Mouse (Mus musculus) bone marrow, adult 2 months (tissue): ENCODE measurements at regions not wholly inside any gene's neighbourhood (a gene's known extent, or its start where the extent isn't known, plus 50 kb on each side); places are given as distances from the start of the nearest gene placed in this dataset.

ENCODE experiments used
- H3K27ac ChIP-seq: fragments of 200-500 bp; 2 replicates; pipeline ENCODE4 v1.5.1; 2012; ENCODE audit warnings: low read depth, mild to moderate bottlenecking, control low read depth, inconsistent platforms, low read length; ENCODE audit not compliant: control insufficient read depth, poor library complexity, insufficient read depth
- H3K4me1 ChIP-seq: fragments of 200-500 bp; 2 replicates; pipeline ENCODE4 v1.6.1; 2011; ENCODE audit warnings: low read length; ENCODE audit not compliant: control insufficient read depth, insufficient read depth
- H3K4me3 ChIP-seq: fragments of 200-500 bp; replicated peaks from 2 replicates; pipeline ENCODE3; 2011; ENCODE audit warnings: mild to moderate bottlenecking, low read depth, low read length, control low read depth; ENCODE audit not compliant: control insufficient read depth
- CTCF ChIP-seq: fragments of 200-500 bp; IDR thresholded peaks from 2 replicates; pipeline ENCODE4 v1.5.1; 2011; ENCODE audit warnings: low read length, control low read depth; ENCODE audit not compliant: control insufficient read depth, insufficient read depth
- POLR2A ChIP-seq: fragments of 200-500 bp; IDR thresholded peaks from 2 replicates; pipeline ENCODE4 v1.6.1; 2011; ENCODE audit warnings: low read depth, mild to moderate bottlenecking, control low read depth, low read length, borderline replicate concordance; ENCODE audit not compliant: control insufficient read depth
- WGBS: fragments of 180-500 bp; shearing (Covaris S2); methylation state at CpG from one replicate; pipeline ENCODE4 v1.1.7; 2018; 5-methylcytosine and 5-hydroxymethylcytosine counted together

GRCm38 (mm10) chr3:52787964-52788760 lies 228.9 kb downstream of the Cog6 start:
- 64% methylated on average over 10 of the region's 10 CpGs for WGBS
- H3K4me1 ChIP-seq = no peaks in the 10 kb centered on the region; the same call in 1 of the 2 replicates
- no peak for TF ChIP-seq POLR2A
- no peak overlapping the region for H3K27ac ChIP-seq
- H3K4me3 ChIP-seq = no peak overlapping the region

GRCm38 (mm10) chr3:52785595-52785994 lies 231.4 kb downstream of the Cog6 start:
- TF ChIP-seq CTCF = no peak
- no peak for TF ChIP-seq POLR2A
- WGBS = 43% methylated on average over 1 of the region's 1 CpGs
- Histone ChIP-seq H3K27ac (no peak overlapping the region), H3K4me1 (no peaks in the 10 kb centered on the region), H3K4me3 (no peak overlapping the region)

- Histone ChIP-seq H3K27ac (no peak overlapping the region), H3K4me3 (no peak overlapping the region), H3K4me1 (no peaks in the 10 kb centered on the region)
- TF ChIP-seq CTCF (no peak), POLR2A (no peak)
- WGBS = 74% methylated on average over 7 of the region's 7 CpGs
Observed at GRCm38 (mm10) chr3:52784476-52784875, 232.6 kb downstream of the Cog6 start.

- Histone ChIP-seq H3K4me1 (no peaks in the 10 kb centered on the region), H3K4me3 (no peak overlapping the region), H3K27ac (no peak overlapping the region)
- TF ChIP-seq POLR2A = no peak
- no peak for TF ChIP-seq CTCF
- WGBS = 83% methylated on average over 5 of the region's 5 CpGs
Observed at GRCm38 (mm10) chr3:52782576-52782975, 234.5 kb downstream of the Cog6 start.

GRCm38 (mm10) chr3:52781521-52781920 lies 235.5 kb downstream of the Cog6 start:
- no peak for TF ChIP-seq CTCF
- no peak for TF ChIP-seq POLR2A
- 73% methylated on average over 3 of the region's 3 CpGs for WGBS

GRCm38 (mm10) chr3:52780356-52780755 lies 236.7 kb downstream of the Cog6 start:
- H3K27ac ChIP-seq = no peak overlapping the region
- WGBS = 84% methylated on average over 8 of the region's 8 CpGs
- H3K4me1 ChIP-seq = no peaks in the 10 kb centered on the region
- no peak for TF ChIP-seq POLR2A
- TF ChIP-seq CTCF = no peak
- H3K4me3 ChIP-seq = no peak overlapping the region

More at GRCm38 (mm10) chr3:52781521-52781920, 235.5 kb downstream of the Cog6 start:
- Histone ChIP-seq H3K4me3 (no peak overlapping the region), H3K27ac (no peak overlapping the region), H3K4me1 (no peaks in the 10 kb centered on the region)

GRCm38 (mm10) chr3:52775875-52776274 lies 241.2 kb downstream of the Cog6 start:
- TF ChIP-seq POLR2A (no peak), CTCF (no peak)
- Histone ChIP-seq H3K4me3 (no peak overlapping the region), H3K4me1 (no peaks in the 10 kb centered on the region), H3K27ac (no peak overlapping the region)
- 77% methylated on average over 4 of the region's 4 CpGs for WGBS

- H3K4me1 ChIP-seq = no peaks in the 10 kb centered on the region
- WGBS = 76% methylated on average over 7 of the region's 7 CpGs
- no peak overlapping the region for H3K4me3 ChIP-seq
- no peak for TF ChIP-seq CTCF
- no peak for TF ChIP-seq POLR2A
- H3K27ac ChIP-seq = no peak overlapping the region
Observed at GRCm38 (mm10) chr3:52775156-52775555, 241.9 kb downstream of the Cog6 start.
